Mouse (Mus musculus) spleen, postnatal 14 days (tissue): ENCODE results near the gene Olfr788.

Experiments
- DNase-seq, 2 experiments: peaks; one replicate each; pipeline ENCODE4 v3.0.0; 2021 to 2022; ENCODE audit warnings: low spot score in 2 of 2

Gene Olfr788

GRCm38 (mm10) chr10:129470698-129471097, at the start of gene Olfr788:
Gene Olfr788, plus strand, starts transcription at chr10:129470998.
- DNase-seq: no peak

GRCm38 (mm10) chr10:129427006-129427405, 43.8 kb upstream of the Olfr788 start, which contains the start of gene Olfr786:
Gene Olfr786, plus strand, starts transcription at chr10:129427306.
- no peak for DNase-seq

GRCm38 (mm10) chr10:129461562-129461961, 9.2 kb upstream of the Olfr788 start, which contains the start of gene Olfr787:
Gene Olfr787, plus strand, starts transcription at chr10:129461862.
- DNase-seq: no peak

- no peak for DNase-seq
Measured at GRCm38 (mm10) chr10:129473256-129473655, 2.5 kb downstream of the Olfr788 start.

GRCm38 (mm10) chr10:129473723-129474122, 2.9 kb downstream of the Olfr788 start:
- DNase-seq: no peak

GRCm38 (mm10) chr10:129484452-129484851, 13.7 kb downstream of the Olfr788 start, which contains the start of gene Olfr789:
Gene Olfr789, plus strand, starts transcription at chr10:129484752.
- no peak for DNase-seq

- no peak for DNase-seq
Measured at GRCm38 (mm10) chr10:129490101-129490500, 19.3 kb downstream of the Olfr788 start.

GRCm38 (mm10) chr10:129498192-129498591, 27.4 kb downstream of the Olfr788 start, which contains the start of gene Olfr790:
Gene Olfr790, plus strand, starts transcription at chr10:129498492.
- no peak for DNase-seq

- no peak for DNase-seq
Measured at GRCm38 (mm10) chr10:129521492-129521891, 50.7 kb downstream of the Olfr788 start, which contains the start of gene Olfr791. Gene Olfr791, plus strand, starts transcription at chr10:129521792.
